Mouse (Mus musculus) small intestine, adult 2 months (tissue): Measurements from ENCODE around the gene Sox15.

Source experiments
- CTCF ChIP-seq: fragments of 200-500 bp; IDR thresholded peaks from 2 replicates; pipeline ENCODE4 v1.5.1; 2012; ENCODE audit warnings: low read depth, mild to moderate bottlenecking, control low read depth, inconsistent platforms, low read length, moderate library complexity, mixed read lengths; ENCODE audit not compliant: insufficient replicate concordance, insufficient read length; ENCODE audit errors: extremely low read depth
- POLR2A ChIP-seq: fragments of 200-500 bp; IDR thresholded peaks from 2 replicates; pipeline ENCODE4 v1.6.1; 2012; ENCODE audit warnings: low read depth, mild to moderate bottlenecking, control low read depth, inconsistent platforms, low read length, moderate library complexity

DNA sequence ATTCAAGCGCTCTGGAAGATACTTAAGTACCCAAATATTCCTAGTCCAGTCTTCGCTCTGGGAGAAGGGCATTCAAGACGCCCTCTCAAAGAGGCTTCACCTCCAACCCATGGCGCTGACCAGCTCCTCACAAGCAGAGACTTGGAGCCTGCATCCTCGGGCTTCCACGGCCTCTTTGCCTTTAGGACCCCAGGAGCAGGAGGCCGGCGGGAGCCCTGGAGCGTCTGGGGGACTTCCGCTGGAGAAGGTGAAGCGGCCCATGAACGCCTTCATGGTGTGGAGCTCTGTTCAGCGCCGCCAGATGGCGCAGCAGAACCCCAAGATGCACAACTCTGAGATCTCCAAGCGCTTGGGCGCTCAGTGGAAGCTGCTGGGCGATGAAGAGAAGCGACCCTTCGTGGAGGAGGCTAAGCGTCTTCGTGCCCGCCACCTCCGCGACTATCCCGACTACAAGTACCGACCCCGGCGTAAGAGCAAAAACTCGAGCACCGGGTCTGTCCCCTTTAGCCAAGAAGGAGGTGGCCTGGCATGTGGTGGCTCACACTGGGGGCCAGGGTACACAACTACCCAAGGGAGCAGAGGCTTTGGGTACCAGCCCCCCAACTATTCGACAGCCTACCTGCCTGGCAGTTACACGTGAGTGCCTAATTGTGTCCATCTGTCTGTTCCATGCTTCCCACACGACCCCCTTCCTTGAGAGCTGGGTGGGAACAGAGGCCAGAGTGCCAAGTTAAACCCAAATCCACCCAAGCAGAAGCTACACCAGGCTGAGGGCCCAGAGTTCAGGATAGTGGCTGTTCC, at the start of gene Sox15:
- TF ChIP-seq POLR2A, result no peak
- TF ChIP-seq CTCF, result peak; percentile 68
